Mouse (Mus musculus): ENCODE data around the gene Gm17374.
A peak's percentile ranks its signal among the peaks of the same experiment; 100 is the strongest.
"Not testable (repeated sequence)": the region's sequence is repeated elsewhere in the genome, so short reads cannot be mapped to it uniquely, and the experiment has no call there.

The Gm17374 gene

GRCm38 (mm10) chr2:140151743-140152142 is at the start of gene Gm17374:
Gene Gm17374 (plus strand): TSS chr2:140152043.
- DNase-seq (ENCODE audit: low spot score in 2 of 2): not testable (repeated sequence)

GRCm38 (mm10) chr2:140104951-140105350 is 46.9 kb upstream of the Gm17374 start:
- DNase-seq (ENCODE audit: low spot score in 2 of 2): no peak

DNA sequence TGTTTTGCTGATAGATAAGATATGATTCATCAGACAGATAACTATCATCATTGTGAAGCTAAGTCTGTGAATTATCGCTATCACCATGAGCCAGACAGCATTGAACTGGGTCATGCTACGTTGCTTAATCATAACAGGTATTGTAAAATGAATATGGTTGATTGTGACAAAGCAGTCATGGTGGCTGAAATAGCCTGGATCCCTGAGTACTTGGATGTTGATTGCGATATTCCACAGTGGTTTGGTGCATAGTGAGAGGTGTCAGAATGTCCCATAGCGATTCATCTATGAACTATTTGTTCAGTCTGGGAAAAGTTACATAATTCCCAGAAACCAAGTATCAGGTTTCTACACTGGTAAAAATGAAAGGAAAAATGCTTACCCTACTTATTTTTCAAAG is 44.2 kb upstream of the Gm17374 start:
- no peak for DNase-seq (ENCODE audit: low spot score in 2 of 2)

DNA sequence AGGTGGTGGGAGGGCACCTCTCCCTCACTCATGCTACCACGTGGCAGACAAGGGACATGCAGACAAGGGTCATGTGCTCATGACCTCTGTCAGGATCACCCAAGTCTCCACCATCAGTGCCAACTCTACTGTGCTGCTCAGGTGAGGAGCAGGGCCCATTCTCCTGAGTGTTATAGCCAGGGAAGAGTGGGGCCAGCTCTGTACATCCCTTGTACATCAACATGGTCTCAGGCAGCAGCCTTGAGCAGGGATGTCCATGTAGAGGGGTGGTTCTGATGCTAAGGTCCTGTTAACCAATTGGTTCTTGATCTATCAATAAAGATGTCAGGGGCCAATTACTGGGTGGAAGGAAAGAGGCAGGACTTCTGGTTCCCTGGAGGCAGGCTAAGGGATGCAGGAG is 42.9 kb upstream of the Gm17374 start:
- no peak for DNase-seq (ENCODE audit: low spot score in 2 of 2)

- no peak for DNase-seq (ENCODE audit: low spot score in 2 of 2)
These were observed 38.0 kb upstream of the Gm17374 start for GRCm38 (mm10) chr2:140113851-140114250.

DNA sequence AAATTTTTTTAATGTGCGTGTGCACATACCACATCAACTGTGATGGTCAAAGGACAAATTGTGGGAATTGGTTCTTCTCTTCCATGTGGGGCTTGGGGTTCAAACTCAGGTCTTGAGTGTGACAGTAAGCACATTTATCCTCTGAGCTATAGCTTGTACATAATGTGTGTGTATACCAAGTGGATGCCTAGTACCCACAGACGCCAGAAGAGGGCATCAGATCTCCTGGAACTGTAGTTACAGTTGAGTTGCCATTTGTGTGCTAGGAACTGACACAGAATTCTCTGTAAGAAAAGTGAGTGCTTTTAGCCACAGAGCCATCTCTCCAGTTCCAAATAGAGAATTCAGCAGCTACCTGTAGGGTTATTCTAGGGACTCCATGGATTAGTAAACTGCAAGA is 26.3 kb upstream of the Gm17374 start:
- no peak for DNase-seq (ENCODE audit: low spot score in 2 of 2)

- DNase-seq (ENCODE audit: low spot score in 2 of 2): no peak
These were observed 7.4 kb downstream of the Gm17374 start for GRCm38 (mm10) chr2:140159186-140159730.

GRCm38 (mm10) chr2:140163351-140163854 is 11.6 kb downstream of the Gm17374 start:
- DNase-seq (ENCODE audit: low spot score in 2 of 2): no peak

DNA sequence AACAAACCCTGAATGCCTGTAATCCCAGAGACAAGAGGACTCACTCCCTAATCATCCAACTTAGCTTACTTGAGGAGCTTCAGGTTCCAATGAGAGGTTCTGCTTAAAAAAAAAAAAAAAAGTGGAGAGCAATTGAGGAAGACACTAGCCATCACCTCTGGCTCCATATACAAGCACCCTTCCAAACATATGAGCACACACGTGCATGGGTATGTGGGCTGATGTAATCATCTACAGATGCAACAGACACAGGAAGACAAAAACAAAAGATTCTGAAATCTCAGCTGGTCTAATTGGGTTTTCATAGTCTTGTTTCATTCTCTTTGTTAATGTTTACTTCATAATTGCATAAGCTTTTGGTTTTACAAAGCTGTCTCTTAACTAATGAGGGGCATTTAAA is 17.2 kb downstream of the Gm17374 start:
- DNase-seq (ENCODE audit: low spot score in 2 of 2): no peak

GRCm38 (mm10) chr2:140170127-140170802 is 18.4 kb downstream of the Gm17374 start, which contains the start of the genes Esf1 and Ndufaf5:
Gene Esf1 (minus strand): TSS chr2:140170564.
Gene Ndufaf5 (plus strand): TSS chr2:140170649.
- peak; percentile 96 for DNase-seq (ENCODE audit: low spot score in 2 of 2)

DNA sequence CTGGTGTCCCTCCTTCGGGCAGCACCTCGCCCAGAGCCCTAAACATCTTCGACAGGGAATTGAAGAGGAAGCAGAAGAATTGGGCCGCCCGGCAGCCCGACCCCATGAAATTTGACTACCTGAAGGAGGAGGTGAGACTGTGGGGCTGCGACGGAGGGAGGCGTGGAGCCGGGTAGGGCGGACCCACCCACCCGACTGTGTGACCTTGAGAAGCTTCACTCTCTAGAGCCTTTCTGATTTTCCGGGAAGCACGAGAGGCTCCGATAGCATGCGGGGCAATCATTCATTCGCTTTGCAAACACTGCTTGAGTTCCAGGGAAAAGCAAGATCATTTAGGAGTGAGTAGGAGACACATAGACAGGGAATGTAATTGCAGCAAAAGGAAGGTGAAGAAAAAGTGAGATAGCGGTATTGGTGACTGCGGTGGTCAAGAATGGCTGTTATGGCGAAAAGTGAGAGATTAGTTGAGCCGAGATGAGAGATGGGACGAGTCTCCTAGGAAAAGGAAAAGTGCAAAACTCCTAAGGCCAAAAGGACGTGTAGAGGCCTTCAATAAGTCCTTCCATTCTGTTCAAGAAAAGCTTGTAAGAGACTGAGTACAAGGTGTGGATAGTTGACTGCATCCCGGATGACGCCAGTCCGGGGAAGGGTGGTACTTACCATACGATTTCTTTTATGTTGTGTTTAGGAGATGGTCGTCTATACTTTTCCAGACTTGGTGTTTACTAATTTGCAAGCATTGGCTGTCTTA is 19.1 kb downstream of the Gm17374 start:
- no peak for DNase-seq (ENCODE audit: low spot score in 2 of 2)

GRCm38 (mm10) chr2:140185685-140186210 is 33.9 kb downstream of the Gm17374 start:
- not testable (repeated sequence) for DNase-seq (ENCODE audit: low spot score in 2 of 2)

DNA sequence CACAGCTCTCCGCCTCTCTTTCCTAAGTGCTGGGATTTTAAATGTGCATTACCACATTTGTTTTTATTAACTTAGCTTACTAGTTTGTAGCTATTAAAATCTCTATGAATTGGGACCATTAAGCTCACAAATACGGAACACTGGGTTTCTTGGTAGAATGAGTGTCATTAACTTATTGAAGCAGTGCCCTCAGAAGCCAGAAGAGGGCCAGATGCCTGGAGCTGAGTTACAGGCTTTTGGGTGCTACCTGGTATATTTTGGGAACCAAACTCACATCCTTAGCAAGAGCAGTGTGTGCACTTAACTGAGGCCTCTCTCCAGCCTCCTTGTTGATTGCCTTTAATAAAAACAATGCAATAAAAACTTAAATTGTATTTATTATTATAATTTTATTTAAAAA is 48.9 kb downstream of the Gm17374 start:
- no peak for DNase-seq (ENCODE audit: low spot score in 2 of 2)

DNA sequence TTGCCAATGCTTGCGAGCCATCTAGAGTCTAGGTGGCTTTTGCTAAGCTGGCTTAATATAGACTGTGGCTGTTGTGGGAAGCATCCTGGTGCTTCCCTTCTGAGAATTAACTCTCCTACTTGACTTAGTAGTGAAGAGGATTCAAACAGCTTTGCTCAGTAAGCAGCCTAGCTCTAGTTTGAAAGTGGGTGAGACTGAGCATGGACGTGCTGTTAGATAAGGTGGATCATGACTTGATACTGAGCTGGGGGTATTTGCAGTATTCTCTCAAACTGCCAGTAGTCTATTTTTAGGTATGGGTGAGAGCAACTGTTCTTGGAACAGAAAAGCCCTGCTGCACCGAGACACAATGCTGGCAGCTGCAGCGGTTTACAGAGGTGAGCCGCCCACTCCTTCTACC is 50.7 kb downstream of the Gm17374 start:
- DNase-seq (ENCODE audit: low spot score in 2 of 2): no peak

Data from cerebellum, postnatal 4 days (tissue).